Mouse (Mus musculus) stomach, embryonic 14.5 days (tissue): Measurements from ENCODE around the gene Cpa2. TPM values are rescaled to one million over a fixed set of nuclear protein-coding genes. Genes with fewer than 3 reads are reported as not detected.

Experiments used
- ATAC-seq: fragments of 200-750 bp; cut with Nextera tagmentation; 2 replicates; pipeline ENCODE4 v1.8.0; 2017; ENCODE audit warnings: low read depth, moderate TSS enrichment; ENCODE audit not compliant: insufficient number of reproducible peaks, insufficient read depth, low FRiP score
- H3K27ac ChIP-seq: fragments of 300-500 bp; sonication (generic); 2 replicates; pipeline ENCODE4 v1.5.1; 2014; ENCODE audit warnings: mild to moderate bottlenecking, low read length, moderate library complexity, mixed read lengths
- H3K27me3 ChIP-seq: fragments of 300-500 bp; sonication (generic); 2 replicates; pipeline ENCODE4 v1.6.1; 2014; ENCODE audit warnings: low read length, control low read depth, mixed read lengths; ENCODE audit not compliant: control insufficient read depth, insufficient read depth
- H3K36me3 ChIP-seq: fragments of 300-500 bp; sonication (generic); 2 replicates; pipeline ENCODE4 v1.6.1; 2014; ENCODE audit warnings: mild to moderate bottlenecking, control low read depth, low read length, moderate library complexity, mixed read lengths; ENCODE audit not compliant: control insufficient read depth, insufficient read depth
- H3K4me1 ChIP-seq: fragments of 300-500 bp; sonication (generic); 2 replicates; pipeline ENCODE4 v1.6.1; 2014; ENCODE audit warnings: low read length, control low read depth, mixed read lengths; ENCODE audit not compliant: control insufficient read depth, insufficient read depth
- H3K4me2 ChIP-seq: fragments of 300-500 bp; sonication (generic); replicated peaks from 2 replicates; pipeline ENCODE4 v1.6.1; 2014; ENCODE audit warnings: low read depth, low read length, control low read depth
- H3K4me3 ChIP-seq: fragments of 300-500 bp; sonication (generic); 2 replicates; pipeline ENCODE4 v1.5.1; 2014; ENCODE audit warnings: low read depth, low read length, control low read depth
- H3K9ac ChIP-seq: fragments of 300-500 bp; sonication (generic); replicated peaks from 2 replicates; pipeline ENCODE4 v1.6.1; 2014; ENCODE audit warnings: low read depth, mild to moderate bottlenecking, control low read depth, low read length, moderate library complexity, mixed read lengths
- H3K9me3 ChIP-seq: fragments of 300-500 bp; sonication (generic); 2 replicates; pipeline ENCODE4 v1.6.1; 2016; ENCODE audit warnings: low read depth, low read length, control low read depth; ENCODE audit not compliant: control insufficient read depth
- WGBS: fragments of 180-500 bp; shearing (Covaris S2); extraction: QIAGEN DNeasy Blood & Tissue Kit; methylation state at CpG from one replicate; pipeline ENCODE4 v1.1.7; 2014; 5-methylcytosine and 5-hydroxymethylcytosine counted together
- polyA plus RNA-seq: library from polyadenylated mRNA; unstranded; fragments of >200 nt; fragmentation: Nextera tagmentation; extraction: Ambion mirVana; gene quantifications from 2 replicates; pipeline ENCODE4 v1.2.1, GENCODE M21; 2014

Gene Cpa2
- polyA plus RNA-seq, 1 experiment from 2014 or later, result 1.4 TPM

DNA sequence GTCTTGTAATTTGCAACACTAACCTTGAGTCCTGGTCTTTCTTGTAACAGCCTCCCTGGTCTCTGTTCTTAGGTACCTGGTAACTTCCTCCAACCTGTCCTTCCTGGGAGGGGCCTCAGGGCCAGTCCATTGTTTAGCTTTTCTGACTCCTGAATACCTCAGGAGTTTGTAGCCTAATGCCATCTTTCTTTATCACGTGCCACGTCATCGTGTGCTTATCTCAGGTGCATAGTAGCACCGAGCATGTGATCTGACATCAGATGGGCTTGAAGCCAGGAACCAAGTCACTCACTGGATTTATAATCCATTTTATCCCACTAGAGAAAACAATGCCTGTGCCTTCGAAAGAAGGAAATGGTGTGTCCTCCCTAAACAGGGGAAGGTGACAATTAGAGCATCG is 22.2 kb downstream of the Cpa2 start:
- Histone ChIP-seq H3K4me2 (no peak overlapping the region), H3K4me3 (no peak overlapping the region), H3K36me3 (no peaks in the 10 kb centered on the region), H3K9ac (no peak overlapping the region), H3K4me1 (no peaks in the 10 kb centered on the region), H3K9me3 (no peaks in the 10 kb centered on the region), H3K27ac (no peak overlapping the region), H3K27me3 (no peaks in the 10 kb centered on the region)
- ATAC-seq, result peak; percentile 49; the same call in 1 of the 2 replicates
- 68% methylated on average over 6 of the region's 6 CpGs for WGBS

DNA sequence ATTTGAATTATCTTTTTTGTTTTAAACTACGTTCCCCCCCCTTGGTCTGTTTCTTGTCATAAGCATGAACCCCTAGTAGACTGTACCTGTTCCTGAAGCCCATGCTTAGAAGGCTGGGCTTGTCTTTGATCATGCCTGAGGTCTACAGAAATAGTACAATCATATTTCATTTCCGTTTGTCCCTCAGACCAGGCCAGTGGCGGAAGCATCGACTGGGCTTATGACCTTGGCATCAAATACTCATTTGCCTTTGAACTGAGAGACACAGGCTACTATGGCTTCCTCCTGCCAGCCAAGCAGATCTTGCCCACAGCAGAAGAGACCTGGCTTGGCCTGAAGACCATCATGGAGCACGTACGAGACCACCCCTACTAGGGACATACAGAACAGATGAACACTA is 22.7 kb downstream of the Cpa2 start:
- Histone ChIP-seq H3K9me3 (no peaks in the 10 kb centered on the region), H3K9ac (no peak overlapping the region), H3K27me3 (no peaks in the 10 kb centered on the region), H3K4me2 (no peak overlapping the region), H3K4me1 (no peaks in the 10 kb centered on the region), H3K36me3 (no peaks in the 10 kb centered on the region), H3K27ac (no peak overlapping the region), H3K4me3 (no peak overlapping the region)
- 86% methylated on average over 6 of the region's 6 CpGs for WGBS
- no peak for ATAC-seq

DNA sequence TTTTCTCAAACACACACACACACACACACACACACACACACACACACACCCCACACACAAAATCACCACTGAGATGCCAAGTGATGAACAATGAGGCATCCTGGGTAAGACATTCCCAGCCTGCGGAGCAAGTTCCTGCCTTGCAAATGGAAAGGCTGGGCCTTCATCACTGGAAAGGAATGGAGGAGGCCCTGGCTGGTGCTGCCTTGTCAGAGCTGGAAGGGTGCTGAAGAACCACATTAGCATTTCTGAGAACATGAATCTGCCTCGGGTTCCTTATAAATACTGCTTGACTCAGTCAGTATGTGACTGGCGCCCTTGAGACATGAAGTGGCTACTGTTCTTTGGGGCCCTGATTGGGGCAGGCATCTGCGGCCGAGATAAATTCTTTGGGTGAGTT is 26.7 kb downstream of the Cpa2 start, which contains the start of gene Cpa4:
Cpa4 (plus strand) TSS at position 301 of the 400 bp plus-strand sequence.
- H3K9ac ChIP-seq, result no peak within 1 kb of the TSS
- ATAC-seq, result no peak
- no peaks in the 10 kb centered on the region for H3K36me3 ChIP-seq
- 71% methylated on average over 5 of the region's 5 CpGs for WGBS
- H3K27me3 ChIP-seq, result no peaks in the 10 kb centered on the region
- H3K4me2 ChIP-seq, result no peak within 1 kb of the TSS
- H3K4me1 ChIP-seq, result peaks cover 4% of the 10 kb centered on the region
- H3K9me3 ChIP-seq, result no peaks in the 10 kb centered on the region
- no peak within 1 kb of the TSS for H3K4me3 ChIP-seq
- H3K27ac ChIP-seq, result no peak within 1 kb of the TSS

DNA sequence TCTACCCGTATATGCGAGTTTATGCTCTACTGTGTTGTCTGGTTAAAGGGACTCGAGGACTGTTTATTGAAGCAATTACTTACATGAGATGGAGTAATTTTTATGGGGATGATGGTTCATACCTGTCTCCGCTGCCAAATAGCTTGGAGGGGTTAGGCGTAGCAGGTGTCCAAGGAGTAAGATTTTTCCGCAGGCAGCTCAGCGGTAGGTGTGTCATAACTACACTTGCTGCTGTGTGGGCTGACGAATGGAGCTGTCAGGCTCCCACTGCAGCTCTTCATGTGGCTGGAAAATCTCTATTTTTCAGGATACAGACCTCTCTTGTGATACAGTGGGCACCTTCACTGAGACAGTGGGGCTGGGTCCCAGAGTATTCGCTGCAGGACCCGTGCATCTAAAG is 27.9 kb downstream of the Cpa2 start:
- H3K9ac ChIP-seq, result no peak overlapping the region
- H3K27ac ChIP-seq, result no peak overlapping the region
- H3K36me3 ChIP-seq, result no peaks in the 10 kb centered on the region
- no peak overlapping the region for H3K4me2 ChIP-seq
- WGBS, result 63% methylated on average over 10 of the region's 10 CpGs
- peaks cover 6% of the 10 kb centered on the region for H3K4me1 ChIP-seq
- no peaks in the 10 kb centered on the region for H3K27me3 ChIP-seq
- no peak for ATAC-seq
- H3K9me3 ChIP-seq, result no peaks in the 10 kb centered on the region
- no peak overlapping the region for H3K4me3 ChIP-seq

DNA sequence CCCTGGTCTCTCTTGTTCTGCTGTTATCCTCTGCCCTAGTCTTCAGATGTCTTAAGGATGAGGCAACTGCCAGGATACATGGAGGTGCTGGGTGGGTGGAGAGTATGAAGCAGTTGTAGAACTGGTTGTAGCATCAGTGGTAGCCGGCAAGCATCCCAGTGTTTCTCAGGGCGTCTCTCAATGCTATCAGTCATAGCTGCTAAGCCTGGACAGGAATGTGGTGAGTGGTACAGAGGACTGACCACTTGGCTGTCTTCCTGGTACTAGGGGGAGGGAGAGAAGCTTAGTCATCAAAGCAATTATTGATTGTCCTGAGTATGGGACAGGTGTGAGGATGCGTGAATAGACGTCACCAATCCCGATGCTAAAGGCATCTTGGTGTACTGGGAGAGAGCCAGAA is 28.6 kb downstream of the Cpa2 start:
- H3K9ac ChIP-seq, result no peak overlapping the region
- no peak for ATAC-seq
- no peaks in the 10 kb centered on the region for H3K27me3 ChIP-seq
- H3K27ac ChIP-seq, result no peak overlapping the region
- peaks cover 6% of the 10 kb centered on the region for H3K4me1 ChIP-seq
- no peak overlapping the region for H3K4me2 ChIP-seq
- H3K36me3 ChIP-seq, result no peaks in the 10 kb centered on the region
- WGBS, result 72% methylated on average over 5 of the region's 5 CpGs
- H3K9me3 ChIP-seq, result no peaks in the 10 kb centered on the region
- H3K4me3 ChIP-seq, result no peak overlapping the region

DNA sequence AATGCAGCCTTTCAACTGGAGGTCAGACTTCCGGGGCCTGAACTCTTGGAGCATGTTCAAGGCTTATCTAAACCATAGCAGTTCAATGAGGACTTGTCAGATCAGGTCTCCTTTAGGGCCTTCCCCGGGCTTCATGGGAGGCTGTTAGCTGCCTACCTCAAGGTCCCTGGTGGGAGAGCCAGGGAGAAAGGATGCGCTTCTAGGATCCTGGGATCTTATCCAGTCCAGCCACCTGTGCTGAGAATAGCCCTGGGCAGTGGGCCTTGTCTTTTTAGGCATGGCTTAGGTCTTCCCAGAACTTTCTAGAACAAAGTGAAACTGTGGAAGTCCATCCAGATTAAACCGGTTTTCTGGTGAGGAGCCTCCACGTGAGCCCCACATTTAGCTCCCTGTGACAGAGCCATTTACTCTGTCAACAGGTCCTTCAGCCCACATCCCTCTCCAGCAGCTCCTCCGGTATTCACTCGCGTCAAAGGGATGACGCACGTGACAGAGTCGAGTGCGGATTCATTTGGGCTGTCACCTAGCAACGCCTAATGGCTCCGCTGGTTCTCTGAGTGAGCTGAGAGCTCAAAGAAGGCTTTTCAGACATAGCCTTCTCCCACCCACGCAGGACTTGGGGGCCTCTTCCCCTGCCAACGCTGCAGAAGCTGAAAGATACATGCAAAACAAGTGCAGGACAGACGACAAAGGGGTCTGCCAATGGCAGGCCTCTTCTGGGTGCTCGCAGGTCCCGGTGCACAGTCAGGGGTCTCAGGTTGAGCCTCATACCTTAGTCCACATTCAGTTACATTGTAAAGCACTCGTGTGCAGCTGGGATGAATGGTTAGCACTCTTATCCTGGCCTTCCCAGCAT is 31.3 kb downstream of the Cpa2 start:
- peaks cover 14% of the 10 kb centered on the region for H3K4me1 ChIP-seq
- no peaks in the 10 kb centered on the region for H3K27me3 ChIP-seq
- H3K9ac ChIP-seq, result no peak overlapping the region
- H3K27ac ChIP-seq, result peak overlapping the region; percentile 80
- ATAC-seq, result peak; percentile 46; the same call in 1 of the 2 replicates
- WGBS, result 54% methylated on average over 20 of the region's 20 CpGs
- H3K4me2 ChIP-seq, result no peak overlapping the region
- H3K36me3 ChIP-seq, result no peaks in the 10 kb centered on the region
- H3K9me3 ChIP-seq, result no peaks in the 10 kb centered on the region
- no peak overlapping the region for H3K4me3 ChIP-seq

DNA sequence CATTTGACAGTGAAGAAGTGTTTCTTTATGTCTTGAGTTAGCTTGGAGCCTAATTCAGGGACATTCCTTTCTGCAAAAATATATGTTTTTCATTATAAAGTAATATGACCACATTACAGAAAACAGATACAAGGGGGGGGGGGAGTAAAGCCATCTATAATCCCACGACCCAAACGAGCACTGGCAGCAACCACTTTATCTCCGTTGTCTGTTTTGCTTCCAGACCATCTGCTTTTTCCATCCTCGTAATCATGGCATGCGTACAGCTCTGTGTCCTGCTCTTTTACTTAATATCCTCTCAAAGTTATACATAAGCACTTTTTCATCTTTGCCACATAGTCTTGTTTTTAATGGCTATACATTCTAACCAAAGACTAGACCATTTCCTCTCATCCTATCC is 32.0 kb downstream of the Cpa2 start:
- no peak for ATAC-seq
- Histone ChIP-seq H3K4me2 (no peak overlapping the region), H3K4me3 (no peak overlapping the region), H3K36me3 (no peaks in the 10 kb centered on the region), H3K4me1 (peaks cover 14% of the 10 kb centered on the region), H3K27ac (peak overlapping the region; percentile 80), H3K9me3 (no peaks in the 10 kb centered on the region), H3K9ac (no peak overlapping the region), H3K27me3 (no peaks in the 10 kb centered on the region)
- WGBS, result 40% methylated on average over 5 of the region's 5 CpGs

DNA sequence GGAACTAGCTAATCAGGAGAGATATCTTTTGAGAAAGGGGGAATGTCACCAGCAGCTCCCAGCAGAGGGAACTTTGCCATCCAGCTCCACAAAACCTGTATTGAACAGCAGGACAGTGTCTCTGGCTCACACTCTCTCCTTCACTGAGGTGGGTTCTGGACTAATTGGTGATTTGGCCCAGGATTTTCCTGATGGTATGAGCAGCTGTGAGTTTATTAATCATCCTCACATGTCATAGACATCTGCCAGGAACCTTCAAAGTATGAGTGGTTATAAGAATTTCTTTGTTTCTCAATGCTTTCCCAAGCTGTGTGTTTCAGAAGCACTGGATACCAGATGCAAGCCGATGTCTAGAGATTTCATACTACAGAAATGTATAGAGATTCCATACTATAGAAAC is 33.6 kb downstream of the Cpa2 start:
- peaks cover 14% of the 10 kb centered on the region for H3K4me1 ChIP-seq
- no peak overlapping the region for H3K9ac ChIP-seq
- no peaks in the 10 kb centered on the region for H3K27me3 ChIP-seq
- no peak for ATAC-seq
- no peak overlapping the region for H3K4me2 ChIP-seq
- no peak overlapping the region for H3K4me3 ChIP-seq
- 69% methylated on average over 1 of the region's 1 CpGs for WGBS
- H3K9me3 ChIP-seq, result no peaks in the 10 kb centered on the region
- H3K27ac ChIP-seq, result peak overlapping the region; percentile 67
- no peaks in the 10 kb centered on the region for H3K36me3 ChIP-seq
